Comparison of ENCODE assay signal across 19 mouse cellular contexts in genomic region chr1:106102537-106102936, GRCm38 (mm10).
"Had no signal": no experiment of that assay in that cellular context is flagged by ENCODE, and none has a peak within 500 bp of the region (broad histone marks: within the 10 kb centered on the region; RNA-seq: fewer than 3 reads in every experiment).

No protein-coding gene starts in this region.

- H3K27me3 ChIP-seq: intestine, embryonic 15.5 days; limb, embryonic 12.5 days; limb, embryonic 15.5 days; midbrain, embryonic 12.5 days; midbrain, embryonic 15.5 days; neural tube, embryonic 12.5 days; neural tube, embryonic 15.5 days had no signal

- H3K9me3 ChIP-seq: intestine, embryonic 15.5 days; limb, embryonic 12.5 days; limb, embryonic 15.5 days; midbrain, embryonic 12.5 days; midbrain, embryonic 15.5 days; neural tube, embryonic 12.5 days; neural tube, embryonic 15.5 days had no signal

- H3K27ac ChIP-seq: intestine, embryonic 15.5 days; limb, embryonic 12.5 days; limb, embryonic 15.5 days; liver, embryonic 14.5 days; macrophage; midbrain, embryonic 12.5 days; midbrain, embryonic 15.5 days; neural tube, embryonic 12.5 days; neural tube, embryonic 15.5 days; stomach, postnatal 0 days had no signal

- H3K4me3 ChIP-seq: intestine, embryonic 15.5 days; limb, embryonic 12.5 days; limb, embryonic 15.5 days; midbrain, embryonic 12.5 days; midbrain, embryonic 15.5 days; neural tube, embryonic 12.5 days; neural tube, embryonic 15.5 days had no signal

- DNase-seq: left cerebral cortex, postnatal 4 days; liver, postnatal 0 days; lung, embryonic 14.5 days; right cerebral cortex, adult 18-20 months; thymus, adult 2 months; thymus, postnatal 14 days; thymus, postnatal 4 days had no signal

- H3K4me2 ChIP-seq: intestine, embryonic 15.5 days; limb, embryonic 12.5 days; limb, embryonic 15.5 days; liver, embryonic 11.5 days; lung, embryonic 14.5 days; midbrain, embryonic 12.5 days; midbrain, embryonic 15.5 days; neural tube, embryonic 12.5 days; neural tube, embryonic 15.5 days had no signal

- H3K9ac ChIP-seq: intestine, embryonic 15.5 days; limb, embryonic 12.5 days; limb, embryonic 15.5 days; liver, embryonic 14.5 days; liver, postnatal 0 days; lung, embryonic 14.5 days; midbrain, embryonic 12.5 days; midbrain, embryonic 15.5 days; neural tube, embryonic 12.5 days; neural tube, embryonic 15.5 days had no signal

- H3K4me1 ChIP-seq: intestine, embryonic 15.5 days; limb, embryonic 12.5 days; limb, embryonic 15.5 days; midbrain, embryonic 12.5 days; midbrain, embryonic 15.5 days; neural tube, embryonic 12.5 days; neural tube, embryonic 15.5 days had no signal

- H3K36me3 ChIP-seq: intestine, embryonic 15.5 days; limb, embryonic 12.5 days; limb, embryonic 15.5 days; midbrain, embryonic 12.5 days; midbrain, embryonic 15.5 days; neural tube, embryonic 12.5 days; neural tube, embryonic 15.5 days had no signal

- ATAC-seq: intestine, embryonic 15.5 days; liver, postnatal 0 days; lung, postnatal 0 days; midbrain, embryonic 15.5 days had no signal
